Mouse (Mus musculus): ENCODE results near the gene Rrp1b.
A peak's percentile ranks its signal among the peaks of the same experiment; 100 is the strongest.

GRCm38 (mm10) chr17:32003251-32003650 lies 32.6 kb upstream of the Rrp1b start:
- peak; percentile 7 for TF ChIP-seq FOSL1 (IDR thresholded peaks at IDR 0.05; ENCODE audit: insufficient read depth, low read length, poor library complexity, severe bottlenecking)
- TF ChIP-seq CTCF (IDR thresholded peaks at IDR 0.05; ENCODE audit: control insufficient read depth, insufficient read depth, insufficient read length), result no peak
